Mouse (Mus musculus): Measurements from ENCODE around the gene Rps6ka6. TPM values are rescaled to one million over a fixed set of nuclear protein-coding genes. Genes with fewer than 3 reads are reported as not detected.

The Rps6ka6 gene
- polyA plus RNA-seq, 1 experiment from 2014 or later: 31.5 TPM

Other genes with a start within 250 kb of the Rps6ka6 start
- gene Hdx, start 159.1 kb upstream of the Rps6ka6 start, polyA plus RNA-seq (2015; fragmentation: Nextera tagmentation; extraction: Ambion mirVana): 1.1 and 1.2 TPM in 2 replicates

Measured in limb, embryonic 13.5 days (tissue).